Mouse (Mus musculus): ENCODE data around the gene Fam160a2. TPM values are rescaled to one million over a fixed set of nuclear protein-coding genes. Genes with fewer than 3 reads are reported as not detected.

Fam160a2 gene
- 10 to 100 TPM; 36.7 to 58.5 TPM for polyA plus RNA-seq (2017; shearing (Covaris generic))

DNA sequence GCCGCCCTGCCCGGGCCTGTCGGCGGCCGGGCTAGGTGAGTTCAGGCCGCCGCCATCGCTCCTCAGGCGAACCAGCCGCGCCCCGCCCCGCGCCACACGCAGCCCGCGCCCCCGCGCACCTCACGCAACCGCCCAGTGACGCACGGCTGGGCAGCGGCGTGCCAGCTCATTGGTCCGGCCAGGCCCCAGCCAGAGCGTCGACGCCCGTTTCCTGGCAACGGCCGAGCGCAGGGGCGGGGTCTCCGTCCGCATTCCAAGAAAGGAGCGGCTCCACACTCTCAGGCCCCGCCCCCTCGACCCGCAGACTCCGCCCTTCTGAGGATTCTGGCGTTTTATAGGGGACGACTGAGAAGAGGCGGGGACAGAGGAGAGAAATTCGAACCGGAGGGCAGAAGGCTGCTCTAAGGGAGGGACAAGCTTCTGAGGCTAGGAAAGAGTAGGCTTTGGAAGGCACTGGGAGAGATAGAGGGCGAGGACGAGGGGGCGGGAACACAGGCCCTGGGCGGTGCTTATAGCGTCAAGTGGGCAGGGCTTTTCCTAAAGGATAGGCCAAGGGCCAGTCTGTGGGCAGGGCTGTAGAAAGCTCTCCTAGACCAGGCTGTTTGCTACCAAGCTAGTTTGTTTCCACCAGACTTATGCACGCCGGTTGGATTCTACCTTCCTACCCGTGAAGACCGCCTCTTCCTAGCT lies at the start of gene Fam160a2:
Fam160a2 (minus strand) TSS at position 120 of the 690 bp plus-strand sequence.

DNA sequence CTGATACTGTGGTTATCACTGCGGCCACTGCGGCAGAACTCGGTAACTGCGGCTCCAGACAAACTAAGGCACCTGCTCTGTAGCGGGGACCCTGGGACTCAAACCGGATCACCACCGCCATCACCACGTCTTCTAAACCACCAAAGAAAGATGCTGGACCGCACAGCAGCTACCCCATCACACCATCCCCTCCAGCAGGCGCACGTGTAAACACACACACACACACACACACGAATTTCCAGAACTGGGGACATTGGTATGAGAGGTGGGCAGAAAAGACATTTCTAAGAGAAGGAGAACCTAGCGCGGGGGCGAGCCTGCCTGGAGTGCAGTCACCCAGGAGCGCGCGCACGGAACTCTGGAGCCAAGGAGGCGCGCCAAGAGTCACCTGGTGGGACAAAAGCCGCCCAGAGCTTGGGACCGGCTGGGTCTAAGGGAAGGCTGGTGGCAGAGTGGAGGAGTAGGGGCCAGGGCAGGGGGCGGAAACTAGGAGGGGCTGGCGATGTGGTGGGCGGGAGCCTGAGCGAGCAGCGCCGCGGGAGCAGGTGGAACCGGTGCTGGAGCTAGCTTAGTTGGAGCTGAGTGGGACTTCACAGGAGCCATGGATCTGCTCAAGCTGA lies 25.7 kb upstream of the Fam160a2 start, which contains the start of gene Cckbr:
Cckbr (plus strand) TSS at position 308 of the 620 bp plus-strand sequence.

DNA sequence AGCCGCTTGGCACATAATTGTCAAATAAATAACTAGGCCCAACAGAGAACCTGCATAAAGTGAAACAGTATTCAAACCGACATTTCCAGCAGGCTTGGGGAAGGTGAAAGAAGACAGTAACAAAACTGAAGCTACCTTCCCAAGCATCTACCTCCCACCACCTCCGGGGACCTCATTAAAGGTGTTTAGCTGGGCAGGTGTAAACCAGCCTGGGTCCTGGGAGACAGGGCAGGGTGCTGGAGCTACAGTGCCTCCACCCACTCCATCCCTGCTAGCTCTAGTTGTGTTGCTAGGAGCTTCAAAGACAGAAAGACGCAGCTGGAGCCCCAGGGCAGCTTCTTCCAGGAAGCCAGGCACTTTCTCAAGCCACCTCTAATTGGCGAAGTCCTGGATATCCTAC lies 4.4 kb upstream of the Fam160a2 start, which contains the start of gene Cnga4:
Cnga4 (plus strand) TSS at position 301 of the 400 bp plus-strand sequence.

DNA sequence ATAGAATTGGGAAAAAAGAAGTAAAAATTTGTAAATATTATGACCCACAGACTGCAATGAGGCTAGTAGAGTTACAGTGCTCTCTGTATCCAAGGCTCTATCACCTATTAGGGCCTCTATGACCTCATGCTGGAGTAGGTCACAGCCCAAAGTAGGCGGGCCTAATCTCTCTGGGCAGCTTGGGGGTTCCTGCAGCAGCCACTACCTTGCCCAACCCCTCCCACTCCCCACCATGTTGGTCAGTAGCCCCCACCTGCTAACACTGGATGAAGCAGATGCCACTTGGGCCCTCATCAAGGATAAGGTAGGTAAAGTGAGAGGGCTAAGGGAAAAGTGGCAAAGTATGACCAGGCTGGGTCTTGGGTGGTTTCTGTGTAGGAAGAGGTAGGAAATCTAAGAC lies 25.0 kb downstream of the Fam160a2 start, which contains the start of gene Gm5901:
Gm5901 (plus strand) TSS at position 173 of the 400 bp plus-strand sequence.

DNA sequence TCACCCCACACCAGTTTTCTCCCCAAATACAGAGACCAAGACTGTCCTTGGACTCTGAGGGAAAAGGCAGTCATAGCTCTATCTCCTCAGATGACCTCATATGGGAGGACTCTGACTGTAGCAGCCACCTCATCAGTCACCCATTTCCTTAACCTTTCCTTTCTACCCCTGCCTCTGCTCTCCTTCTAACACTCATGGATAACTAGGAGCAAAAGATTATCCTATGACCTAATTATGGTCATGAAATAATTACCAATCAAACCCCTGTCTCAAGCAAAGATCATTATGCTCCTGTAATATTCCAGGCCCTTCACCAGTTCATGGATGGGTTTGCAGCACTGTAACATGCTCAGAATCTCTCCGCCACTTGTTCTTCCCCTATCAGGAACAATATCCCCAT lies 31.9 kb downstream of the Fam160a2 start, which contains the start of gene Olfr692:
Olfr692 (plus strand) TSS at position 301 of the 400 bp plus-strand sequence.

DNA sequence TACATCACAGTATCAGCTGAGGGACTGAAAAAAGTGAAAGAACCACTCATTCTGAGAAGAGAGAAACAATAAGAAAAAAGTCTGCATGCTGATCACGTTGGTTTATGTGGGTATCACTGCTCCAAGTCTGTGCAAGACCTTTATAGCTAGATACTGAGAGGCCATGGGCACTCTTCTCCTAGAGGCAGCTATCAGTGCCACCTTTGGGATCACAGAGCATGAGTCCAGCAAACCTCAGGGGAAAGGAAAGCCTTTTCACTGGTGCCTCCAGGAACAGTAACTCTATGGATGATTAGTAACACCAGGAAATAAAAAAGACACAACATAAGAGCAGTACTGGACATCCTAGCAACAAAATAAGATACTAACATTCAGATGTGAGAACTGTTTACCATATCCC lies 57.7 kb downstream of the Fam160a2 start, which contains the start of gene Olfr691:
Olfr691 (minus strand) TSS at position 101 of the 400 bp plus-strand sequence.

DNA sequence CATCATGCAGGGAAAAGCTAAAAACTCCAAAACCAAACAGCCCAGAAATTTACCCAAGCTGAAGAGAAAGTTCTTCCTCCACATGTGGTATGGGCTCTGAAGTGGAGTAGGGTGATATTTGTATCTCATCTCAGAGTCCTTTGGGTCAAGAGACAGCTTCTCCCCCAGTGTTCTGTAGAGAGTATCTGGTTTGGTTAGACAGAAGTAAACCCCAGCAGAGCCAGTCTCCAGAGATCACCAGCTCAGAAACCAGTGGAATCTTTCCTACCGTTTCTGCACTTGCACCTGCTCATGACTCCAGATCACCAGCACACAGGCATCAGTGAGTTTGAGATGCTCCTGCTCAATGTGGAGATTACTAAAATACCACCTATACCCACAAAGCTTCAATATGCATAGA lies 65.8 kb downstream of the Fam160a2 start, which contains the start of gene Olfr690:
Olfr690 (minus strand) TSS at position 101 of the 400 bp plus-strand sequence.

Other genes starting within 250 kb of the Fam160a2 start
- not detected for gene Olfr684, start 236.4 kb downstream of the Fam160a2 start, polyA plus RNA-seq (2017; shearing (Covaris generic))
- gene Olfr685, start 214.0 kb downstream of the Fam160a2 start, polyA plus RNA-seq (2017; shearing (Covaris generic)) = under 1 TPM in 1 of 2 experiments, not detected in 1; 0.05 TPM
- not detected for gene Olfr686, start 192.6 kb downstream of the Fam160a2 start, polyA plus RNA-seq (2017; shearing (Covaris generic))
- not detected for gene Olfr688, start 112.0 kb downstream of the Fam160a2 start, polyA plus RNA-seq (2017; shearing (Covaris generic))
- under 1 TPM; 0.04 to 0.47 TPM for gene Olfr689, start 88.9 kb downstream of the Fam160a2 start, polyA plus RNA-seq (2017; shearing (Covaris generic))
- not detected for gene Olfr690, start 66.0 kb downstream of the Fam160a2 start, polyA plus RNA-seq (2017; shearing (Covaris generic))
- gene Olfr691, start 57.8 kb downstream of the Fam160a2 start, polyA plus RNA-seq (2017; shearing (Covaris generic)) = 1 to 10 TPM in 1 of 2 experiments, under 1 TPM in 1; 0.08 to 2.0 TPM
- not detected for gene Olfr692, start 31.8 kb downstream of the Fam160a2 start, polyA plus RNA-seq (2017; shearing (Covaris generic))
- not detected for gene Gm5901, start 25.0 kb downstream of the Fam160a2 start, polyA plus RNA-seq (2017; shearing (Covaris generic))
- gene Cnga4, start 4.5 kb upstream of the Fam160a2 start, polyA plus RNA-seq (2017; shearing (Covaris generic)) = not detected
- under 1 TPM in 1 of 2 experiments, not detected in 1; 0.21 TPM for gene Cckbr, start 25.7 kb upstream of the Fam160a2 start, polyA plus RNA-seq (2017; shearing (Covaris generic))
- gene Cavin3, start 82.2 kb upstream of the Fam160a2 start, polyA plus RNA-seq (2017; shearing (Covaris generic)) = not detected
- gene Smpd1, start 154.3 kb upstream of the Fam160a2 start, polyA plus RNA-seq (2017; shearing (Covaris generic)) = 10 to 100 TPM; 34.0 to 40.5 TPM
- gene Apbb1, start 181.6 kb upstream of the Fam160a2 start, polyA plus RNA-seq (2017; shearing (Covaris generic)) = 10 to 100 TPM in 1 of 2 experiments, 1 to 10 TPM in 1; 6.6 to 10.5 TPM
- gene Hpx, start 200.1 kb upstream of the Fam160a2 start, polyA plus RNA-seq (2017; shearing (Covaris generic)) = under 1 TPM in 1 of 2 experiments, not detected in 1; 0.18 TPM
- gene Trim3, start 233.5 kb upstream of the Fam160a2 start, polyA plus RNA-seq (2017; shearing (Covaris generic)) = 10 to 100 TPM; 11.2 to 12.0 TPM
- gene Timm10b, start 240.0 kb upstream of the Fam160a2 start, polyA plus RNA-seq (2017; shearing (Covaris generic)) = 100 to 1,000 TPM; 181 to 212 TPM
- gene Arfip2, start 240.4 kb upstream of the Fam160a2 start, polyA plus RNA-seq (2017; shearing (Covaris generic)) = 10 to 100 TPM; 21.0 to 25.3 TPM
- 1 to 10 TPM; 4.6 to 8.9 TPM for gene Gm45799, start 240.5 kb upstream of the Fam160a2 start, polyA plus RNA-seq (2017; shearing (Covaris generic))